Mouse (Mus musculus) kidney, embryonic 14.5 days (tissue): Measurements from ENCODE around the gene Ankrd36. TPM values are rescaled to one million over a fixed set of nuclear protein-coding genes. Genes with fewer than 3 reads are reported as not detected.

ENCODE experiments used
- ATAC-seq: fragments of 200-750 bp; cut with Nextera tagmentation; 2 replicates; pipeline ENCODE4 v1.8.0; 2017; ENCODE audit warnings: moderate number of reproducible peaks, mild to moderate bottlenecking, moderate TSS enrichment, moderate library complexity; ENCODE audit not compliant: low FRiP score, low TSS enrichment
- H3K27ac ChIP-seq: fragments of 300-500 bp; sonication (generic); 2 replicates; pipeline ENCODE4 v1.5.1; 2014; ENCODE audit warnings: low read depth, mild to moderate bottlenecking, low read length, moderate library complexity, mixed read lengths
- H3K27me3 ChIP-seq: fragments of 300-500 bp; sonication (generic); 2 replicates; pipeline ENCODE4 v1.6.1; 2014; ENCODE audit warnings: mild to moderate bottlenecking, low read length; ENCODE audit not compliant: control insufficient read depth, insufficient read depth
- H3K36me3 ChIP-seq: fragments of 300-500 bp; sonication (generic); 2 replicates; pipeline ENCODE4 v1.6.1; 2014; ENCODE audit warnings: low read length, mixed read lengths; ENCODE audit not compliant: control insufficient read depth, insufficient read depth
- H3K4me1 ChIP-seq: fragments of 300-500 bp; sonication (generic); 2 replicates; pipeline ENCODE4 v1.6.1; 2014; ENCODE audit warnings: low read length, mixed read lengths; ENCODE audit not compliant: control insufficient read depth, insufficient read depth
- H3K4me2 ChIP-seq: fragments of 300-500 bp; sonication (generic); replicated peaks from 2 replicates; pipeline ENCODE4 v1.6.1; 2014; ENCODE audit warnings: low read depth, mild to moderate bottlenecking, low read length
- H3K4me3 ChIP-seq: fragments of 300-500 bp; sonication (generic); 2 replicates; pipeline ENCODE4 v1.5.1; 2014; ENCODE audit warnings: mild to moderate bottlenecking, low read length
- H3K9ac ChIP-seq: fragments of 300-500 bp; sonication (generic); 2 replicates; pipeline ENCODE4 v1.6.1; 2014; ENCODE audit warnings: low read depth, mild to moderate bottlenecking, low read length, moderate library complexity
- H3K9me3 ChIP-seq: fragments of 300-500 bp; sonication (generic); 2 replicates; pipeline ENCODE4 v1.6.1; 2016; ENCODE audit warnings: low read length; ENCODE audit not compliant: control insufficient read depth
- WGBS: fragments of 180-500 bp; shearing (Covaris S2); extraction: QIAGEN DNeasy Blood & Tissue Kit; methylation state at CpG from one replicate; pipeline ENCODE4 v1.1.7; 2014; 5-methylcytosine and 5-hydroxymethylcytosine counted together
- polyA plus RNA-seq: library from polyadenylated mRNA; unstranded; fragments of >200 nt; fragmentation: Nextera tagmentation; extraction: Ambion mirVana; gene quantifications from 2 replicates; pipeline ENCODE4 v1.2.1, GENCODE M21; 2014

The Ankrd36 gene
- polyA plus RNA-seq, 1 experiment from 2014 or later, result not detected

DNA sequence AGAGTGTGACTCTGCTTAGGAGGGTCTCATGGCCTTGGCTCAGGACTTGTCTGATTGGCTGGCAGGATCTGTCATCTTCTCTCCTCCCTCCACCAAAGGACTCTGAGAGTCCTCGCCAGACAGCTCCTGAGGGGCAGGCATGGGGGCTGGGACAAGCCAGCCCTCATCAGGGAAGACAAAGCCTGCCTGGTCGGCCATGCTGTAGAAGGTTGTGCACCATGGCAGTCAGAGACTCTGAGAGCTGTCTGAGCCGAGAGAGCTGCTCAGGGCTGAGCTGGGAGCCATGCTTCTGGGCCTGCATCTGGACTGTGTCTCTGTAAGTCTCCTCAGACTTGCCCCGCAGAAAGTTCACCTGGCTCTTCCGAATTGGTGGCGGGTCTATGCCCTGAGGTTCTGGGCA is 5.6 kb upstream of the Ankrd36 start:
- H3K4me1 ChIP-seq, result no peaks in the 10 kb centered on the region
- no peaks in the 10 kb centered on the region for H3K27me3 ChIP-seq
- H3K27ac ChIP-seq, result no peak overlapping the region
- ATAC-seq, result no peak
- H3K4me2 ChIP-seq, result no peak overlapping the region
- no peak overlapping the region for H3K4me3 ChIP-seq
- H3K9me3 ChIP-seq, result no peaks in the 10 kb centered on the region
- H3K36me3 ChIP-seq, result no peaks in the 10 kb centered on the region
- WGBS, result 74% methylated on average over 6 of the region's 6 CpGs
- H3K9ac ChIP-seq, result no peak overlapping the region

GRCm38 (mm10) chr11:5565596-5565995 is 3.9 kb upstream of the Ankrd36 start:
- 86% methylated on average over 3 of the region's 3 CpGs for WGBS
- H3K27ac ChIP-seq, result no peak overlapping the region
- no peak overlapping the region for H3K4me3 ChIP-seq
- no peak overlapping the region for H3K4me2 ChIP-seq
- H3K36me3 ChIP-seq, result no peaks in the 10 kb centered on the region
- no peak overlapping the region for H3K9ac ChIP-seq
- no peaks in the 10 kb centered on the region for H3K27me3 ChIP-seq
- ATAC-seq, result no peak
- no peaks in the 10 kb centered on the region for H3K9me3 ChIP-seq
- H3K4me1 ChIP-seq, result no peaks in the 10 kb centered on the region

DNA sequence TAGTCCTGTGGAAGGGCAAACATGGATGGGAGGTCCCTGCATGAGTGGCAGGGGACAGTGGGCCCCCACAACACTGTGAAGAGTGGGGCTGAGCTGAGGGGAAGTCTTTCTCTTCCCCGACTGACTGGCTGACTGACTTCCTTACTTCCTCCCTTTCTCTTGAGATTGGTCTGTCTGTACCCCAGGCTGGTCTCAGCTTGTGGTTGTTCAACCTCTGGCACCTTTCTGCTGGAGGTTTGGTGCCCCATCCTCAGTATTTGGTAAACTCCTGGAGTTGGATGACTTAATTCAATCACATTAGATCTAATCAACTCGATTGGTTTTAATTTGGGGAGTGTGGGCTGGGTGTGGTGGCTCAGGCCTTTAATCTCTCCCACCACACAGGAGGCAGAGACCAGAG is 3.0 kb upstream of the Ankrd36 start:
- no peak overlapping the region for H3K9ac ChIP-seq
- no peaks in the 10 kb centered on the region for H3K36me3 ChIP-seq
- H3K4me2 ChIP-seq, result no peak overlapping the region
- no peak overlapping the region for H3K27ac ChIP-seq
- no peaks in the 10 kb centered on the region for H3K9me3 ChIP-seq
- no peak overlapping the region for H3K4me3 ChIP-seq
- no peak for ATAC-seq
- no peaks in the 10 kb centered on the region for H3K27me3 ChIP-seq
- 76% methylated on average over 2 of the region's 2 CpGs for WGBS
- no peaks in the 10 kb centered on the region for H3K4me1 ChIP-seq

DNA sequence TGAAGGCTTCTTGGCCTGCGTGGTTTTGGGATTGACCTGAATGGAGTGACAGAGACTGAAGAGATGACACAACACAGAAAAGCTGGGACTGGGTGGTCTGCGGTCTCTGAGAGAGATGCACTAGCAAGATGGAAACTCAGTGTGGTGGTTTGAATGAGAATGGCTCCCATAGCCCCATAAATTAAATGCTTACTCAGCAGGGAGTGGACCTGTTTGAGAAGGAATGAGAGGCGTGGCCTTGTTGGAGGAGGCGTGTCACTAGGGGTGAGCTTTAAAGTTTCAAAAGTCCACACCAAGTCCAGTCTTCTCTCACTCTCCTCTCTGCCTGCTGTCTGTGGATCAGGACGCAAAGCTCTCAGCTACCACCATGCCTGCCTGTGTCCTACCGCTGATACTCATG is 1.8 kb upstream of the Ankrd36 start:
- no peak overlapping the region for H3K27ac ChIP-seq
- no peak overlapping the region for H3K4me3 ChIP-seq
- no peaks in the 10 kb centered on the region for H3K27me3 ChIP-seq
- no peak overlapping the region for H3K4me2 ChIP-seq
- no peaks in the 10 kb centered on the region for H3K9me3 ChIP-seq
- WGBS, result 94% methylated on average over 6 of the region's 6 CpGs
- ATAC-seq, result no peak
- H3K36me3 ChIP-seq, result no peaks in the 10 kb centered on the region
- no peak overlapping the region for H3K9ac ChIP-seq
- H3K4me1 ChIP-seq, result no peaks in the 10 kb centered on the region

DNA sequence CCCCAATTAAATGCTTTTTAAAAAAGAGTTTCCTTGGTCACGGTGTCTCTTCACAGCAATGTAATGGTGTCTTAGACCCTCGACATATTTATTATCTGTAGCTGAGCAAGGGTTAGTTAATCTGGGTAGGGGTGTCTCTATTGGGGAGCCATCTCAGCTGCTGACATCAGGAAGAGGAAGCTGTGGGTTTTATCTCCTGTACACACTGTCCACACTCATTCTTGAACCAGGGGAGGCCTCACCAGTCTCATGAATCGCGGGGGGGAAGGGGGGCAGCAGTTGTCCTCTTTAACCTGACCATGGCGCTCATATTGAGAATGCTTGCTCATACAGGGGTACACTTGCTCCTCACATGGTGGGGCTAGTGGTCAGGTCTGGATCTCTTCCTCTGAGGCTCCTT is 1.4 kb upstream of the Ankrd36 start:
- Histone ChIP-seq H3K9ac (no peak overlapping the region), H3K27me3 (no peaks in the 10 kb centered on the region), H3K27ac (no peak overlapping the region), H3K36me3 (no peaks in the 10 kb centered on the region), H3K4me1 (no peaks in the 10 kb centered on the region), H3K4me2 (no peak overlapping the region), H3K9me3 (no peaks in the 10 kb centered on the region), H3K4me3 (no peak overlapping the region)
- no peak for ATAC-seq
- WGBS, result 91% methylated on average over 5 of the region's 5 CpGs

DNA sequence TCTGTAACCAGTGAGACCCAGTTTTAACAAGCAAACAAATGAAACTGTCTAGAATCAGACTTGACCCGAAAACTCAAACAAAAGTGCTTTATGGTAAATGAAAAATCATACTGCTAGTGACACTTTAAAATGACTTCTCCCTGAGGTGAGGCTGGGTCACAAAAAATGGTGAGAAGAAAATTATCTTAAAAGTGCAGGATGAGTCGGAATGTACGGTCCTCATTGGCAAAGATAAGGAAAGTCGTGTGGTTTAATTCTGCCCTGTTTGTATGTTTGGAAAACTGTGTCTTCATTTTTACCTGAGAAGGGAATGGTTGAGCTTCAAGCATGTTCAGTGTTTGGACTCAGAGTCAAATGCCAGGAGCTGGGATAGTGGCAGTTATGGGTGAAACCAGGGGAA is 2.4 kb downstream of the Ankrd36 start:
- H3K4me3 ChIP-seq, result no peak overlapping the region
- no peaks in the 10 kb centered on the region for H3K27me3 ChIP-seq
- no peaks in the 10 kb centered on the region for H3K36me3 ChIP-seq
- no peaks in the 10 kb centered on the region for H3K9me3 ChIP-seq
- no peak overlapping the region for H3K27ac ChIP-seq
- no peak overlapping the region for H3K9ac ChIP-seq
- H3K4me2 ChIP-seq, result no peak overlapping the region
- ATAC-seq, result no peak
- 98% methylated on average over 4 of the region's 4 CpGs for WGBS
- H3K4me1 ChIP-seq, result no peaks in the 10 kb centered on the region

DNA sequence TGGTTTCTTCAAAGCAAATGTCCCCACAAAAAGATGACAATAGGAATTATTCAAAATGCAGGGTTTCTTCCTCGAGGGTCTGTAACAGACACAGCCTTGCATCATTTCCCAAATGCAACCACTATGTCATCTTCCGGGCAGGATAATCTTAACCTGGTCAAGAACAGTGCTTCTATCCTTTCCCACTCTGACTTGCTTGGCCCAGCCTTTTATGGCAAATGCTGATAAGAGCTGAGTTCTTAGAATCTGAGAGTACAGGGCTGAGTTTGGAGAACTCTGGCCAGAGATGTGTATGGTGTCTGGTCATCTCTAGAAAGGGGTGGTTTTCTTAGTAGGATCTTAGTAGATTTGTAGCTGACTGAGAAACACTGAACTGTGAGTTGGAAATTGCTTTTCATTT is 4.3 kb downstream of the Ankrd36 start:
- Histone ChIP-seq H3K9ac (no peak overlapping the region), H3K4me1 (no peaks in the 10 kb centered on the region), H3K27ac (no peak overlapping the region), H3K36me3 (no peaks in the 10 kb centered on the region), H3K27me3 (no peaks in the 10 kb centered on the region), H3K4me2 (no peak overlapping the region), H3K4me3 (no peak overlapping the region), H3K9me3 (no peaks in the 10 kb centered on the region)
- no peak for ATAC-seq
- 84% methylated on average over 2 of the region's 2 CpGs for WGBS

DNA sequence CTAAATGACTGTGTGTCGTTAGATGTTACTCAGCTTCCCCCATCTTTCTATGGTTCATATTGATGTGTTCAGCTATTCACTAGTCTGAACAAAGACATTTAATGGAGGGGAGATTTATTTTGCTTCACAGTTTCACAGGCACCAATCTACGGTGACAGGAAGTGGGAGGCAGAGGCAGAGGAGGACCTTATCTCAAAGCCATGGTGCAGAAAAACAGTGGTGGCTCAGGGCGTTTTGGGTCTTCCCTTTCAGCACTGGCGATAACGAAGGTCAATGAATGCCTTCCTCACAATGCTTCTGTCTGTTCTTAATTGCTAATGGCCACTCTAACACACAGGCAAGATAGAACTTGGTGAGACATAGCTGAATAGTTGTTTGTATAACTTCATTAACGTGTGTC is 5.6 kb downstream of the Ankrd36 start:
- Histone ChIP-seq H3K27ac (no peak overlapping the region), H3K9me3 (no peaks in the 10 kb centered on the region), H3K27me3 (no peaks in the 10 kb centered on the region), H3K4me3 (no peak overlapping the region), H3K4me2 (no peak overlapping the region), H3K36me3 (no peaks in the 10 kb centered on the region), H3K9ac (no peak overlapping the region), H3K4me1 (no peaks in the 10 kb centered on the region)
- WGBS, result 54% methylated on average over 6 of the region's 6 CpGs
- ATAC-seq, result no peak

DNA sequence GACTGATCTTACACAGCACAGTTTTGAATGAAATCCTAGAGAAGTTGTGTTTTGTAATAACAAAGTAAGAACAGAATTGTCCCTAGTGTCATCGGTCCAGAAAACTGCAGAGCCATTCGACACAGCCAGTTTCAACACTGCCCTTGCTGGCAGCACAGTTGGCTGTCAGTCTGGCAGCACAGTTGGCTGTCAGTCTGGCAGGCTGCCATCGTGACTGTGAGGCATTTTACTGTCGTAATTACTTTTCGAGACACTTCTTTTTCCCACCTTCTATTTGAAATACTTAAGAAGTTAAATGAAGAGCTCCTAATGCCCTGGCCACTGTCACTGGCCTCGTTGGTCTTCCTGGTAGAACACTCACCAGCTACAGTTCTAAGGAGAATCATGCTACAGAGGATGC is 22.9 kb downstream of the Ankrd36 start:
- no peaks in the 10 kb centered on the region for H3K36me3 ChIP-seq
- WGBS, result 73% methylated on average over 6 of the region's 6 CpGs
- no peak overlapping the region for H3K4me3 ChIP-seq
- H3K27me3 ChIP-seq, result no peaks in the 10 kb centered on the region
- no peak overlapping the region for H3K9ac ChIP-seq
- no peaks in the 10 kb centered on the region for H3K9me3 ChIP-seq
- H3K27ac ChIP-seq, result no peak overlapping the region
- ATAC-seq, result no peak
- H3K4me1 ChIP-seq, result peaks cover 2% of the 10 kb centered on the region; the same call in 1 of the 2 replicates
- H3K4me2 ChIP-seq, result no peak overlapping the region

- WGBS, result 76% methylated on average over 4 of the region's 4 CpGs
- H3K36me3 ChIP-seq, result no peaks in the 10 kb centered on the region
- no peak for ATAC-seq
Measured at GRCm38 (mm10) chr11:5595381-5595791, 25.9 kb downstream of the Ankrd36 start.

More at GRCm38 (mm10) chr11:5595381-5595791, 25.9 kb downstream of the Ankrd36 start:
- H3K4me3 ChIP-seq, result no peak overlapping the region
- H3K4me2 ChIP-seq, result no peak overlapping the region
- H3K4me1 ChIP-seq, result peaks cover 2% of the 10 kb centered on the region; the same call in 1 of the 2 replicates
- no peak overlapping the region for H3K9ac ChIP-seq
- H3K27ac ChIP-seq, result no peak overlapping the region
- H3K27me3 ChIP-seq, result no peaks in the 10 kb centered on the region
- H3K9me3 ChIP-seq, result no peaks in the 10 kb centered on the region
